Mouse (Mus musculus): ENCODE data around the gene Msantd3. TPM values are rescaled to one million over a fixed set of nuclear protein-coding genes. Genes with fewer than 3 reads are reported as not detected.

The Msantd3 gene
- polyA plus RNA-seq, 1 experiment from 2014 or later = 21.7 TPM

Other genes starting within 250 kb of the Msantd3 start
- gene Tex10, start 66.5 kb upstream of the Msantd3 start, polyA plus RNA-seq (2015; fragmentation: Nextera tagmentation; extraction: Ambion mirVana) = 30.4 and 34.3 TPM in 2 replicates
- gene Tmeff1, start 45.2 kb downstream of the Msantd3 start, polyA plus RNA-seq (2015; fragmentation: Nextera tagmentation; extraction: Ambion mirVana) = 30.2 and 30.7 TPM in 2 replicates
- 1.6 and 1.8 TPM in 2 replicates for gene Cavin4, start 123.6 kb downstream of the Msantd3 start, polyA plus RNA-seq (2015; fragmentation: Nextera tagmentation; extraction: Ambion mirVana)